Mouse (Mus musculus) mesoderm, embryonic 11.5 days (tissue): Measurements from ENCODE around the gene Epc2.
A peak's percentile ranks its signal among the peaks of the same experiment; 100 is the strongest.

Experiments used
- DNase-seq: peaks from one replicate; pipeline ENCODE4 v3.0.0-alpha.2; 2012; ENCODE audit warnings: low read depth, low spot score

The Epc2 gene

GRCm38 (mm10) chr2:49450931-49451636 lies at the start of gene Epc2:
Epc2 (plus strand) TSS chr2:49451486.
- peak; percentile 94 for DNase-seq

- DNase-seq, result no peak
Measured at GRCm38 (mm10) chr2:49405954-49406353, 45.3 kb upstream of the Epc2 start.

GRCm38 (mm10) chr2:49411685-49412084 lies 39.6 kb upstream of the Epc2 start:
- no peak for DNase-seq

- no peak for DNase-seq
Measured at GRCm38 (mm10) chr2:49412576-49412975, 38.7 kb upstream of the Epc2 start.

- no peak for DNase-seq
Measured at GRCm38 (mm10) chr2:49415868-49416267, 35.4 kb upstream of the Epc2 start.

GRCm38 (mm10) chr2:49417018-49417604 lies 34.2 kb upstream of the Epc2 start:
- no peak for DNase-seq

- DNase-seq, result no peak
Measured at GRCm38 (mm10) chr2:49420396-49420795, 30.9 kb upstream of the Epc2 start.

GRCm38 (mm10) chr2:49423857-49424256 lies 27.4 kb upstream of the Epc2 start:
- DNase-seq, result no peak

- DNase-seq, result no peak
Measured at GRCm38 (mm10) chr2:49424788-49425187, 26.5 kb upstream of the Epc2 start.

GRCm38 (mm10) chr2:49426175-49426574 lies 25.1 kb upstream of the Epc2 start:
- no peak for DNase-seq

GRCm38 (mm10) chr2:49431015-49431414 lies 20.3 kb upstream of the Epc2 start:
- no peak for DNase-seq

GRCm38 (mm10) chr2:49433211-49433610 lies 18.1 kb upstream of the Epc2 start:
- no peak for DNase-seq

- DNase-seq, result no peak
Measured at GRCm38 (mm10) chr2:49446238-49446637, 5.0 kb upstream of the Epc2 start.

- DNase-seq, result peak; percentile 12
Measured at GRCm38 (mm10) chr2:49447586-49448475, 3.5 kb upstream of the Epc2 start.

GRCm38 (mm10) chr2:49450467-49450866 lies 819 bp upstream of the Epc2 start:
- no peak for DNase-seq

GRCm38 (mm10) chr2:49451637-49452211 lies 438 bp downstream of the Epc2 start:
- DNase-seq, result peak; percentile 96

GRCm38 (mm10) chr2:49452451-49453081 lies 1.3 kb downstream of the Epc2 start:
- peak; percentile 85 for DNase-seq

- DNase-seq, result no peak
Measured at GRCm38 (mm10) chr2:49457797-49458196, 6.5 kb downstream of the Epc2 start.

GRCm38 (mm10) chr2:49465672-49466222 lies 14.5 kb downstream of the Epc2 start:
- DNase-seq, result no peak

GRCm38 (mm10) chr2:49467038-49467437 lies 15.8 kb downstream of the Epc2 start:
- DNase-seq, result no peak

GRCm38 (mm10) chr2:49471188-49471587 lies 19.9 kb downstream of the Epc2 start:
- no peak for DNase-seq
